Mouse (Mus musculus): ENCODE measurements around the gene Gm42674. TPM values are rescaled to one million over a fixed set of nuclear protein-coding genes. Genes with fewer than 3 reads are reported as not detected.
A peak's percentile ranks its signal among the peaks of the same experiment; 100 is the strongest.

The Gm42674 gene
- total and polyA plus RNA-seq, 3 experiments = not detected

DNA sequence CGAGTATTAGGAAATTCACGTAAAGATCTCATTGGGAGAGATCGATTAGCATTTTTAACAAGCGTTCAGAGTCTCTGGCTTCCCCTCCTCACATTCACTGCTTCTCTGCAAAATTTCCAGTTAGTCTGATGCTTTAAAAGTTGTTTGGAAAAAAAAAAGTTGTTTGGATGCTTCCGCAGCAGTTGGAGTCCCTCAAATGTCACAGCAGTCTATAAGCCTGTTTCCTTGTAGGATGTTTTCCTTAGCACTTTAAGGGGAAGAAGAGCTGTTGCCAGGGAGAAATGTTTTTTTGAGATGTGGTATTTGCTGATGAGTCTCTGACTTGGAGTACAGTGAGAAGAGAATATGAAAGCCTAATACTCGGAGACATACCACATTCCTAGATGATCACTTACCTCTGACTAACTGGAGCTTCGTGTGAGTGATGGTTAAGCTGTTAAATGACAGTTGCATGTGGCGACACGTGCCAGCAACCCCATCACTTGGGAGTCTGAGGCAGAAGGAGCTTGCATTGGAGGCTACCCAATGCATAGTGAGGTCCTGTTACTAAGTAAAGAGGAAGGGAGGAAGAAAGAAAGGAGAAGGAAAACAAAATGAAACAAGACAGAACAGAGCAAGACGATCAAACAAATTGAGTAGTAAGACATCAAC is 25.2 kb upstream of the Gm42674 start:
- no peak for DNase-seq
- TF ChIP-seq CTCF (IDR thresholded peaks at IDR 0.05) (no peak), EP300 (IDR thresholded peaks at IDR 0.05; ENCODE audit: insufficient read depth, low read depth, low read length) (no peak), POLR2A (IDR thresholded peaks at IDR 0.05; ENCODE audit: insufficient read depth, low read depth, low read length) (no peak)
- intact Hi-C loops (cut with DNase I) = no loop called here
- Histone ChIP-seq H3K79me2 (replicated peaks; ENCODE audit: control insufficient read depth, insufficient read depth, low read length) (no peaks in the 10 kb centered on the region), H3K36me3 (ENCODE audit: control insufficient read depth, insufficient read depth, low read length) (no peaks in the 10 kb centered on the region), H3K27me3 (ENCODE audit: control insufficient read depth, insufficient read depth, low read length) (no peaks in the 10 kb centered on the region), H3K4me1 (ENCODE audit: control insufficient read depth, insufficient read depth, low read length) (peaks cover 4% of the 10 kb centered on the region), H3K9ac (ENCODE audit: low read depth, low read length) (no peak overlapping the region), H3K27ac (no peak overlapping the region), H3K4me3 (no peak overlapping the region)
- WGBS = 62% methylated on average over 10 of the region's 10 CpGs

- no peaks in the 10 kb centered on the region for H3K79me2 ChIP-seq (replicated peaks; ENCODE audit: control insufficient read depth, insufficient read depth, low read length)
- 60% methylated on average over 7 of the region's 7 CpGs for WGBS
- TF ChIP-seq CTCF (IDR thresholded peaks at IDR 0.05) (no peak), EP300 (IDR thresholded peaks at IDR 0.05; ENCODE audit: insufficient read depth, low read depth, low read length) (no peak)
- no peaks in the 10 kb centered on the region for H3K36me3 ChIP-seq (ENCODE audit: control insufficient read depth, insufficient read depth, low read length)
- H3K27ac ChIP-seq = no peak overlapping the region
- no peak overlapping the region for H3K4me3 ChIP-seq
- H3K27me3 ChIP-seq (ENCODE audit: control insufficient read depth, insufficient read depth, low read length) = no peaks in the 10 kb centered on the region
- peaks cover 6% of the 10 kb centered on the region for H3K4me1 ChIP-seq (ENCODE audit: control insufficient read depth, insufficient read depth, low read length)
- intact Hi-C loops (cut with DNase I) = no loop called here
- H3K9ac ChIP-seq (ENCODE audit: low read depth, low read length) = no peak overlapping the region
- no peak for DNase-seq
These were observed 22.3 kb upstream of the Gm42674 start for GRCm38 (mm10) chr3:90579433-90579832.

DNA sequence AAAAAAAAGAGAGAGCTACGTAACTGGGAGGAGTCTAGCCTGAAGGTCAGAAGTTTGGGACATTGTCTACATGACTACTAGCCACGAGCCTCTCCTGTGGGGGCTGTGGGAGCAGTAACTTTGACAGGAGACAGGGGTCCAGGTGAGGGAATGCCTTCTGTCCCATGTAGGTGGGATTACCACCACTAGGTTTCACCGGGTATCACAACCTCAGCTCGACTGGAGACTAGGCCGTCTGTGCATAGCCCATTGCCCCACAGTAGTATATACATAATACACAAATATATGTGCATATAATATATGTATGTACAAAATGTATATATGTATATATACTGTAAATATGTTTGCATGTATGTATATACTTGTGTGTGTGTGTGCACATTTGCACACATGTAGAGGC is 20.6 kb upstream of the Gm42674 start:
- Histone ChIP-seq H3K4me1 (ENCODE audit: control insufficient read depth, insufficient read depth, low read length) (peaks cover 5% of the 10 kb centered on the region; the same call in 1 of the 2 replicates), H3K27ac (no peak overlapping the region), H3K27me3 (ENCODE audit: control insufficient read depth, insufficient read depth, low read length) (no peaks in the 10 kb centered on the region), H3K4me3 (no peak overlapping the region), H3K36me3 (ENCODE audit: control insufficient read depth, insufficient read depth, low read length) (no peaks in the 10 kb centered on the region), H3K79me2 (replicated peaks; ENCODE audit: control insufficient read depth, insufficient read depth, low read length) (no peaks in the 10 kb centered on the region), H3K9ac (ENCODE audit: low read depth, low read length) (no peak overlapping the region)
- WGBS = 95% methylated on average over 5 of the region's 5 CpGs
- no peak for DNase-seq
- intact Hi-C loops (cut with DNase I) = loop anchor here (5.0 kb wide), 1 partner anchor 126 kb away; no protein-coding TSS in a partner anchor
- TF ChIP-seq CTCF (IDR thresholded peaks at IDR 0.05) = no peak
- TF ChIP-seq EP300 (IDR thresholded peaks at IDR 0.05; ENCODE audit: insufficient read depth, low read depth, low read length) = no peak
- TF ChIP-seq POLR2A (IDR thresholded peaks at IDR 0.05; ENCODE audit: insufficient read depth, low read depth, low read length) = no peak

DNA sequence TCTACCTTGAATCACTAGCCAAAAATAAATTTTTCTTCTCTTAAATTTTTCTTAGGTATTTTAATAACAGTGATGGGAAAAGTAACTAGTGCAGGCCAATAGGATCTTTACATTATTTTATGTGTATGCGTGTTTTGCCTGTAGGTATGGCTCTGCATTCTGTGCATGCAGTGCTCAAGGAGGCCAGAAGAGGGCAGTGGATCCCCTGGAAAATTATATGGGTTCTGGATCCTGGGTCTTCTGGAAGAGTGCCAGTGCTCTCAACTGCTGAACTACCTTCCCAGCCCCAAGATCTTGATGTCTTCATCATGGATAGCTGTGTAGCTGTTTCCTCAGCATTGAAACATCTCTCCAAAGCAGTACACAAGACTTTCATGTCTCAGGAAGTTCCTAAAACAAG is 19.5 kb upstream of the Gm42674 start:
- DNase-seq = no peak
- H3K4me3 ChIP-seq = no peak overlapping the region
- H3K27me3 ChIP-seq (ENCODE audit: control insufficient read depth, insufficient read depth, low read length) = no peaks in the 10 kb centered on the region
- no peak overlapping the region for H3K27ac ChIP-seq
- 100% methylated on average over 1 of the region's 1 CpGs for WGBS
- H3K4me1 ChIP-seq (ENCODE audit: control insufficient read depth, insufficient read depth, low read length) = peaks cover 6% of the 10 kb centered on the region; the same call in 1 of the 2 replicates
- H3K9ac ChIP-seq (ENCODE audit: low read depth, low read length) = no peak overlapping the region
- peak; percentile 56 for TF ChIP-seq CTCF (IDR thresholded peaks at IDR 0.05)
- no peak for TF ChIP-seq POLR2A (IDR thresholded peaks at IDR 0.05; ENCODE audit: insufficient read depth, low read depth, low read length)
- no peak for TF ChIP-seq EP300 (IDR thresholded peaks at IDR 0.05; ENCODE audit: insufficient read depth, low read depth, low read length)
- H3K79me2 ChIP-seq (replicated peaks; ENCODE audit: control insufficient read depth, insufficient read depth, low read length) = no peaks in the 10 kb centered on the region
- intact Hi-C loops (cut with DNase I) = loop anchor here (5.0 kb wide), 1 partner anchor 125 kb away; no protein-coding TSS in a partner anchor
- H3K36me3 ChIP-seq (ENCODE audit: control insufficient read depth, insufficient read depth, low read length) = no peaks in the 10 kb centered on the region

GRCm38 (mm10) chr3:90582556-90582955 is 19.1 kb upstream of the Gm42674 start:
- no peak for DNase-seq
- Histone ChIP-seq H3K4me3 (no peak overlapping the region), H3K27me3 (ENCODE audit: control insufficient read depth, insufficient read depth, low read length) (no peaks in the 10 kb centered on the region), H3K9ac (ENCODE audit: low read depth, low read length) (no peak overlapping the region), H3K4me1 (ENCODE audit: control insufficient read depth, insufficient read depth, low read length) (peaks cover 7% of the 10 kb centered on the region), H3K27ac (no peak overlapping the region), H3K36me3 (ENCODE audit: control insufficient read depth, insufficient read depth, low read length) (no peaks in the 10 kb centered on the region), H3K79me2 (replicated peaks; ENCODE audit: control insufficient read depth, insufficient read depth, low read length) (no peaks in the 10 kb centered on the region)
- no peak for TF ChIP-seq POLR2A (IDR thresholded peaks at IDR 0.05; ENCODE audit: insufficient read depth, low read depth, low read length)
- no peak for TF ChIP-seq EP300 (IDR thresholded peaks at IDR 0.05; ENCODE audit: insufficient read depth, low read depth, low read length)
- TF ChIP-seq CTCF (IDR thresholded peaks at IDR 0.05) = no peak
- intact Hi-C loops (cut with DNase I) = loop anchor here (5.0 kb wide), 1 partner anchor 125 kb away; no protein-coding TSS in a partner anchor
- WGBS = 93% methylated on average over 4 of the region's 4 CpGs

- Histone ChIP-seq H3K4me3 (no peak overlapping the region), H3K36me3 (ENCODE audit: control insufficient read depth, insufficient read depth, low read length) (no peaks in the 10 kb centered on the region), H3K27ac (peak overlapping the region; percentile 41), H3K27me3 (ENCODE audit: control insufficient read depth, insufficient read depth, low read length) (no peaks in the 10 kb centered on the region), H3K9ac (ENCODE audit: low read depth, low read length) (no peak overlapping the region), H3K4me1 (ENCODE audit: control insufficient read depth, insufficient read depth, low read length) (peaks cover 11% of the 10 kb centered on the region), H3K79me2 (replicated peaks; ENCODE audit: control insufficient read depth, insufficient read depth, low read length) (no peaks in the 10 kb centered on the region)
- intact Hi-C loops (cut with DNase I) = loop anchor here (2.0 to 5.0 kb wide), 2 partner anchors 57 to 123 kb away; partner anchors contain the start of gene S100a14
- WGBS = 25% methylated on average over 3 of the region's 3 CpGs
- peak; percentile 29 for TF ChIP-seq CTCF (IDR thresholded peaks at IDR 0.05)
- 0 out of 2 replicates have a peak, but pooled peaks have one; percentile 45 for TF ChIP-seq EP300 (IDR thresholded peaks at IDR 0.05; ENCODE audit: insufficient read depth, low read depth, low read length)
- TF ChIP-seq POLR2A (IDR thresholded peaks at IDR 0.05; ENCODE audit: insufficient read depth, low read depth, low read length) = no peak
- peak; percentile 60 for DNase-seq
These were observed 17.8 kb upstream of the Gm42674 start for GRCm38 (mm10) chr3:90583893-90584292.
